ENCODE assay signal across 1 mouse cellular context in genomic region chr9:20743946-20744738, GRCm38 (mm10).
TF ChIP-seq lines count a peak whose summit lies in the region.

No protein-coding gene starts in this region.

TF ChIP-seq in MEL, 35 proteins besides CTCF, POLR2A, EP300 and RAD21 (continued from another document):
- TF ChIP-seq ETS1 (IDR thresholded peaks at IDR 0.05; ENCODE audit: low read depth, low read length) (0 out of 2 replicates have a peak, but pooled peaks have one; percentile 20), HCFC1 (IDR thresholded peaks at IDR 0.05; ENCODE audit: low read depth, low read length) (no peak), GABPA (IDR thresholded peaks at IDR 0.05; ENCODE audit: low read depth, low read length) (no peak), POLR2AphosphoS5 (IDR thresholded peaks at IDR 0.05; ENCODE audit: borderline replicate concordance, low read depth, low read length) (no peak), MAFK (IDR thresholded peaks at IDR 0.05; ENCODE audit: borderline replicate concordance, low read depth, low read length) (no peak), JUND (IDR thresholded peaks at IDR 0.05; ENCODE audit: low read depth, low read length) (no peak), RCOR1 (IDR thresholded peaks at IDR 0.05; ENCODE audit: low read depth, low read length) (no peak)
